Mouse (Mus musculus) forebrain, postnatal 0 days (tissue): Measurements from ENCODE around the gene Fbrsl1. TPM values are rescaled to one million over a fixed set of nuclear protein-coding genes. Genes with fewer than 3 reads are reported as not detected.

Experiments
- ATAC-seq: fragments of 200-750 bp; cut with Nextera tagmentation; 2 replicates; pipeline ENCODE4 v1.8.0; 2017; ENCODE audit warnings: mild to moderate bottlenecking, moderate library complexity
- DNase-seq: peaks from one replicate; pipeline ENCODE4 v3.0.0-alpha.2; 2015
- H3K27ac ChIP-seq: fragments of 300-500 bp; sonication (generic); 2 replicates; pipeline ENCODE4 v1.5.1; 2014; ENCODE audit warnings: low read depth, mild to moderate bottlenecking, antibody characterized with exemption, low read length, moderate library complexity, mixed read lengths
- H3K27me3 ChIP-seq: fragments of 300-500 bp; sonication (generic); 2 replicates; pipeline ENCODE4 v1.6.1; 2014; ENCODE audit warnings: mild to moderate bottlenecking, low read length, mixed read lengths; ENCODE audit not compliant: insufficient read depth
- H3K36me3 ChIP-seq: fragments of 300-500 bp; sonication (generic); 2 replicates; pipeline ENCODE4 v1.6.1; 2014; ENCODE audit warnings: mild to moderate bottlenecking, moderate library complexity; ENCODE audit not compliant: insufficient read depth
- H3K4me1 ChIP-seq: fragments of 300-500 bp; sonication (generic); 2 replicates; pipeline ENCODE4 v1.6.1; 2014; ENCODE audit warnings: antibody characterized with exemption; ENCODE audit not compliant: insufficient read depth
- H3K4me2 ChIP-seq: fragments of 300-500 bp; sonication (generic); 2 replicates; pipeline ENCODE4 v1.6.1; 2014; ENCODE audit warnings: low read depth, mild to moderate bottlenecking, moderate library complexity
- H3K4me3 ChIP-seq: fragments of 300-500 bp; sonication (generic); 2 replicates; pipeline ENCODE4 v1.5.1; 2014; ENCODE audit warnings: low read depth, low read length, mixed read lengths
- H3K9ac ChIP-seq: fragments of 300-500 bp; sonication (generic); 2 replicates; pipeline ENCODE4 v1.6.1; 2014; ENCODE audit warnings: mild to moderate bottlenecking
- H3K9me3 ChIP-seq: fragments of 300-500 bp; sonication (generic); 2 replicates; pipeline ENCODE4 v1.6.1; 2016; ENCODE audit warnings: low read length
- CTCF ChIP-seq: sonication (generic); IDR thresholded peaks from 2 replicates; pipeline ENCODE4 v1.5.1; 2016; ENCODE audit warnings: antibody characterized with exemption, control low read depth, low read depth
- WGBS: fragments of 180-500 bp; shearing (Covaris S2); extraction: QIAGEN DNeasy Blood & Tissue Kit; methylation state at CpG from one replicate; pipeline ENCODE4 v1.1.7; 2014; 5-methylcytosine and 5-hydroxymethylcytosine counted together
- polyA plus RNA-seq: library from polyadenylated mRNA; unstranded; fragments of >200 nt; fragmentation: Nextera tagmentation; extraction: Ambion mirVana; gene quantifications from 2 replicates; pipeline ENCODE4 v1.2.1, GENCODE M21; 2015
- total RNA-seq: library from RNA; depleted of rRNA; stranded (reverse); fragments of >200 nt; gene quantifications from 2 replicates; pipeline ENCODE4 v1.2.3, GENCODE M21; 2014

The Fbrsl1 gene
- total and polyA plus RNA-seq, 2 experiments from 2014 or later: 21.3 to 30.3 TPM

DNA sequence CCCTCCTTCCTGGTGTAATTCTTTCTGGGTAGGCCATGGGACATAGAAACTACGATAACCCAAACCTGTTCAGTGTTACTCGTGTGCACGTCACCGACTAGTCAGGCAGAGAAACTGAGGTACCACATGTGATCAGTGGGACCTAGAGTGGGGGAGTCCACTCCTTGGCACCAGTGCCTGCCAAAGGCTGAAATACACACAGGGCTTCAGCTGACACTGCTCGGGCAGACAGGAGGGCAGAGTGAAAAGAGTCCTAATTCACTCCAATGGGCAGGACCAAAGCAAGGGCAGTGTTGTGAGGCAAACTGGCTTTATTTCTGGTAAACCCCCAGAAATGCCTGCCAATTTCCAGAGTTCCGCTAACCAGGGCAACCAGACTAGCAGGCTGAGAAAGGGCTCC, 26.9 kb downstream of the Fbrsl1 start:
- Histone ChIP-seq H3K9me3 (no peaks in the 10 kb centered on the region), H3K4me3 (no peak overlapping the region), H3K4me2 (no peak overlapping the region), H3K27me3 (no peaks in the 10 kb centered on the region), H3K4me1 (peaks cover 11% of the 10 kb centered on the region), H3K36me3 (no peaks in the 10 kb centered on the region), H3K27ac (peak overlapping the region; percentile 50; the same call in 1 of the 2 replicates), H3K9ac (no peak overlapping the region)
- DNase-seq: peak; percentile 26
- TF ChIP-seq CTCF: no peak
- WGBS: 71% methylated on average over 6 of the region's 6 CpGs
- ATAC-seq: peak; percentile 32; the same call in 1 of the 2 replicates

DNA sequence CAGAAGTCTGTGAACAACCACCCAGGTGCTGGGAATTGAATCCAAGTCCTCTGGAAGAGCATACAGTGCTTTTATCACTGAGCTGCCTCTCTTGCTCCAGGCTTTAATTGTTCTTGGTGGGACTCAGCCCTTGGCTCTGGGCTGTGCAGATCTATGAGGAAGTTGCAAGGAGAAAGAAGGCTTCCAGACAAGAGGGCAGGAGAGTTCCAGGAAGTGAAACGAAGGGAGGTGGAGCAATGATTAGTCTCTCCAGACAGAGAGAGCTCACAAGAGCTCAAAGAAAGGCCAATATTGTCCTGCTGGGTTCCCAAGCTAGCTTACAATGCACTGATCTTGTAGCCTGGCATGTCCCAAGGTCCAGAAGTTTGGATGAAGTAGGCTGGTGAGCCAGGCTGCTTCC, 27.4 kb downstream of the Fbrsl1 start:
- H3K9me3 ChIP-seq: no peaks in the 10 kb centered on the region
- peaks cover 15% of the 10 kb centered on the region for H3K4me1 ChIP-seq
- no peak overlapping the region for H3K4me3 ChIP-seq
- H3K9ac ChIP-seq: no peak overlapping the region
- WGBS: 41% methylated on average over 1 of the region's 1 CpGs
- 0 out of 2 replicates have a peak overlapping the region, but pooled peaks have one; percentile 50 for H3K27ac ChIP-seq
- H3K27me3 ChIP-seq: no peaks in the 10 kb centered on the region
- DNase-seq: no peak
- peak; percentile 28; the same call in 1 of the 2 replicates for ATAC-seq
- no peak for TF ChIP-seq CTCF
- H3K36me3 ChIP-seq: no peaks in the 10 kb centered on the region
- H3K4me2 ChIP-seq: no peak overlapping the region

DNA sequence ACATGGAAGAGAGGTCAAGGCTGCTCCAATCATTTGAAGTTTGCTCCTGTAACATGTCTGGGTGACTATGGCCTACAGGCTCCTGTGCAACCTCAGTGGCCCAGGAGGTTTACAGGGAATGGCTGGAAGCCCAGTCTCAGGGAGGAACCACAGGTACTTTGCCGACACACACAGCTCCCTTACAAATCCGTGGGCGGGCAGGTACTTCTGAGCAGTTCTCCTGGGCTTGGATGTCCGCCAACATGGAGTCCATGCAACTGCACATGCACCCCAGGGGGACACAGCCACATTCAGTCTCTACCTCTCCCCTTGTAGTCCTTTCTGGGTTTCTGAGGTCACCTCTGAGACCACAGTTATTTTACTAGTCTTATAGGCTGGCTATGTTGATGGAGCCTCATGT, 28.1 kb downstream of the Fbrsl1 start:
- H3K4me1 ChIP-seq: peaks cover 17% of the 10 kb centered on the region
- H3K27me3 ChIP-seq: no peaks in the 10 kb centered on the region
- peaks cover 5% of the 10 kb centered on the region; the same call in 1 of the 2 replicates for H3K36me3 ChIP-seq
- ATAC-seq (no peak), DNase-seq (no peak)
- TF ChIP-seq CTCF: no peak
- no peak overlapping the region for H3K4me2 ChIP-seq
- H3K9me3 ChIP-seq: no peaks in the 10 kb centered on the region
- no peak overlapping the region for H3K27ac ChIP-seq
- no peak overlapping the region for H3K4me3 ChIP-seq
- H3K9ac ChIP-seq: no peak overlapping the region
- 82% methylated on average over 4 of the region's 4 CpGs for WGBS

DNA sequence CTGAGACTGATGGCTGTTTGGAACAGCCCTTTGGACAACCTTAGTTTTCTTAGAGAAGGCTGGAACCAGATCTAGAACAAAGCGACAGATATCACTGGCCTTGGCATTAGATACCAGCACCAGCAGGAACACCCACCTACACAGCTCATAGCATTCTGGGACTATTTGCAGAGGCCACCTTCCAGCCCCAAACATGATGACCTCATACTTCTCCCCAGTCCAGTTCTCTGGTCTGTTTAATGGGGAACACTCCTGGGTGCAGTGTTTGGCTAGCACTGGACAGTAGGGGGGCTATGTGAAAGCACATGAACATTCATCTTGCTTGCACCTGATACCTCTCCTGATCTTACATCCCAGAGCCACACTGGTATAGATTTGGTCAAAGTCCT, 29.8 kb downstream of the Fbrsl1 start:
- ATAC-seq: no peak
- Histone ChIP-seq H3K4me2 (no peak overlapping the region), H3K4me1 (peaks cover 17% of the 10 kb centered on the region), H3K9me3 (no peaks in the 10 kb centered on the region), H3K36me3 (peaks cover 13% of the 10 kb centered on the region; the same call in 1 of the 2 replicates), H3K27ac (no peak overlapping the region), H3K27me3 (no peaks in the 10 kb centered on the region), H3K9ac (no peak overlapping the region), H3K4me3 (no peak overlapping the region)
- no peak for DNase-seq
- no peak for TF ChIP-seq CTCF
- 87% methylated on average over 1 of the region's 1 CpGs for WGBS

DNA sequence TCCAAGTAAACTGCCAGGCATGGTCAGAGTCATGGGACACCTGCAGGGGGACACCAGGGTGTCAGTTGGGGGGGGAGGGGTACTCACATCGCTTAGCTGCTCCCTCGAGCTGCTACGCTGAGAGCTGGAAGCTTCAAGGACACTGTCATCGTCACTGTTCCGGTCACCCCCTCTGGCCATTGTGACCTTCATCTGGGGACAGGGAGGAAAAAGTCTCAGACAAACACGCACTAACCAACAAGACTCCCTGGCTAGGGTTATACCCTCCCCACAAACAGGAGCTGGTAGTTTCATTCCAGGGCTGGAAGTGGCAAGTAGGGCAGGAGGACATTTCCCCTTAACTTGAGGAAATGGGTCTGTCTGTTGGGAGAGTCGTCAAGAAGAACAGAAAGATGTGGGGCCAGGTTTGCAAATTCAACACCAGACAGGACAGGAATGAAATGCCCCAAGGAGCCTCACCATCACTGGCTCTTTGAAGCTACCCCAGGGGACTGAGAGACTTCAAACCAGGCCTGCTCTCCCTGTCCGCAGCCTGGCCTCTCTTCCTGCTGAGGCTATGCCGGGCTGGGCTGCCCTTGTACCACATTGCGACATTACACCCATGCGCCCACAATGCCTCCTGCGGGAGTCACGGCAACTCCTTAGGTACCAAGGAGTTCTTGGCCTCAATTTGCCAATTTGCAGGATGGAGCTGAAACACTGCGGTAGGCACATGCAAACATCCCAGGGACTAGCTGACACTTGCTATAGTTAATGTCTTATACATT, 30.4 kb downstream of the Fbrsl1 start:
- H3K27ac ChIP-seq: no peak overlapping the region

DNA sequence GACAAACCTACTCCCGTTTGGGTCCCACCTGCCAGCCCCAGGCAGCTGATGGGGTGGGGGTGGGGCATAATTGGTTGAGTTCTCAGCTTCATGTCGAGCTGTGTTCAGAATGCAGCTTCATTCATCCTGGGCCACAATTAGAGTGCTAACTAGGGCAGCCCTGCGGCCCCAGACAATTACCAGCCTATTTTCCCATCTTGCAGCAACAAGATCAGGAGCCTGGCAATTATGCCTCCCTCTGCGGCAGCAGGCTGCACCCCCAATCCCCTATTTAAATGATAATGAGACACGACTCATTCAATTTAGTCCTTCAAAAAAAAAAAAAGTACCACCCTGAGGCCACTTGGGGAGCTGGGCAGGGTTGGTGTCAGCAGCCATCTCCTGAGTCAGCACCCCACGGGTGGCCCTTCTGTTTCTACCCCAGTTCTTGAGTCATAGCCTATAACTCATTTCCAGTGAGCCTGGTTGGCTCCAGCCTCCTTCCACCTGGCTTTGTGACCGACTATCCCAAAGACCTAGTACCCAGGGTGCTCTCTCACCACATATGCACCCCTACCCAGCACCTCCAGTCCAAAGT, 31.4 kb downstream of the Fbrsl1 start:
- 7% methylated on average over 7 of the region's 7 CpGs for WGBS
- no peak overlapping the region; the same call in 1 of the 2 replicates for H3K4me2 ChIP-seq
- no peak for TF ChIP-seq CTCF

More for the DNA sequence above, 30.4 kb downstream of the Fbrsl1 start:
- peaks cover 17% of the 10 kb centered on the region for H3K4me1 ChIP-seq
- no peaks in the 10 kb centered on the region for H3K9me3 ChIP-seq
- TF ChIP-seq CTCF: no peak
- ATAC-seq (no peak), DNase-seq (no peak)
- peaks cover 13% of the 10 kb centered on the region; the same call in 1 of the 2 replicates for H3K36me3 ChIP-seq
- 58% methylated on average over 14 of the region's 14 CpGs for WGBS
- no peak overlapping the region for H3K4me2 ChIP-seq
- no peak overlapping the region for H3K9ac ChIP-seq
- no peak overlapping the region for H3K4me3 ChIP-seq
- no peaks in the 10 kb centered on the region for H3K27me3 ChIP-seq

More for the DNA sequence above, 31.4 kb downstream of the Fbrsl1 start:
- peaks cover 17% of the 10 kb centered on the region for H3K4me1 ChIP-seq
- DNase-seq (peak; percentile 76), ATAC-seq (peak; percentile 90)
- no peak overlapping the region for H3K4me3 ChIP-seq
- H3K27ac ChIP-seq: peak overlapping the region; percentile 73
- no peak overlapping the region for H3K9ac ChIP-seq
- H3K9me3 ChIP-seq: no peaks in the 10 kb centered on the region
- no peaks in the 10 kb centered on the region for H3K27me3 ChIP-seq
- H3K36me3 ChIP-seq: peaks cover 13% of the 10 kb centered on the region; the same call in 1 of the 2 replicates
